ENCODE assay signal across 8 mouse cellular contexts in genomic region chr5:115397839-115398780, GRCm38 (mm10). TPM values are rescaled to one million over a fixed set of nuclear protein-coding genes. Genes with fewer than 3 reads are reported as not detected.
DNase-seq lines count a peak whose midpoint lies in the region; ATAC-seq and TF ChIP-seq lines count a peak whose summit lies in the region.

No protein-coding gene starts in this region.

- no peaks in the 10 kb centered on the region for H3K36me3 ChIP-seq in lung, embryonic 15.5 days
- H3K36me3 ChIP-seq in hindbrain, embryonic 14.5 days (replicated peaks; ENCODE audit: control insufficient read depth, insufficient read depth): no peaks in the 10 kb centered on the region
- H3K36me3 ChIP-seq in limb, embryonic 14.5 days (ENCODE audit: control insufficient read depth, insufficient read depth, low read length): no peaks in the 10 kb centered on the region

- peak overlapping the region; percentile 89 for H3K4me2 ChIP-seq in lung, embryonic 15.5 days
- peak overlapping the region; percentile 78 for H3K4me2 ChIP-seq in hindbrain, embryonic 14.5 days (replicated peaks)
- H3K4me2 ChIP-seq in limb, embryonic 14.5 days (replicated peaks; ENCODE audit: low read depth, low read length, severe bottlenecking): peak overlapping the region; percentile 85

- peak overlapping the region; percentile 41 for H3K4me3 ChIP-seq in lung, embryonic 15.5 days
- H3K4me3 ChIP-seq in lung, adult 2 months (replicated peaks; ENCODE audit: extremely low read depth, low read depth, low read length): no peak overlapping the region
- H3K4me3 ChIP-seq in cortical plate, adult 2 months (ENCODE audit: insufficient read depth, low read length): peak overlapping the region; percentile 26; the same call in 1 of the 2 replicates
- H3K4me3 ChIP-seq in hindbrain, embryonic 14.5 days (replicated peaks; ENCODE audit: low read length): peak overlapping the region; percentile 33
- H3K4me3 ChIP-seq in limb, embryonic 14.5 days (replicated peaks; ENCODE audit: low read length): peak overlapping the region; percentile 36

- TF ChIP-seq POLR2A in lung, adult 2 months (IDR thresholded peaks at IDR 0.05; ENCODE audit: borderline replicate concordance, extremely low read depth, low read depth, low read length): no peak
- no peak for TF ChIP-seq POLR2A in cortical plate, adult 2 months (IDR thresholded peaks at IDR 0.05; ENCODE audit: extremely low read depth, insufficient read depth, low read length)
- 0 out of 2 replicates have a peak, but pooled peaks have one; percentile 52 for TF ChIP-seq POLR2A in limb, embryonic 14.5 days (IDR thresholded peaks at IDR 0.05; ENCODE audit: borderline replicate concordance, extremely low read depth, insufficient read depth, insufficient read length)

- H3K9me3 ChIP-seq in lung, embryonic 15.5 days: no peaks in the 10 kb centered on the region
- H3K9me3 ChIP-seq in hindbrain, embryonic 14.5 days (ENCODE audit: control insufficient read depth, low read length): no peaks in the 10 kb centered on the region
- H3K9me3 ChIP-seq in limb, embryonic 14.5 days (ENCODE audit: control insufficient read depth, low read length): no peaks in the 10 kb centered on the region

- 4% methylated on average over 48 of the region's 48 CpGs for WGBS in lung, embryonic 15.5 days
- WGBS in lung, adult 2 months: 5% methylated on average over 48 of the region's 48 CpGs
- under 1% methylated on average over 48 of the region's 48 CpGs for WGBS in hindbrain, embryonic 14.5 days
- 3% methylated on average over 48 of the region's 48 CpGs for WGBS in limb, embryonic 14.5 days

- H3K27ac ChIP-seq in lung, embryonic 15.5 days: no peak overlapping the region
- H3K27ac ChIP-seq in cortical plate, adult 2 months (ENCODE audit: insufficient read depth, low read length): no peak overlapping the region
- peak overlapping the region; percentile 76 for H3K27ac ChIP-seq in hindbrain, embryonic 14.5 days
- H3K27ac ChIP-seq in limb, embryonic 14.5 days (replicated peaks; ENCODE audit: low read depth, low read length): no peak overlapping the region

- peak; percentile 39; the same call in 1 of the 2 replicates for ATAC-seq in lung, embryonic 15.5 days (ENCODE audit: borderline replicate concordance, extremely low read depth, low FRiP score, low TSS enrichment)
- ATAC-seq in hindbrain, embryonic 14.5 days (ENCODE audit: low FRiP score): peak; percentile 84
- peak; percentile 56 for ATAC-seq in limb, embryonic 14.5 days (ENCODE audit: low FRiP score, low read depth)
- ATAC-seq in erythroblast, adult 5-6 weeks (replicated peaks; ENCODE audit: low FRiP score, poor library complexity, severe bottlenecking): no peak

- H3K27me3 ChIP-seq in lung, embryonic 15.5 days: peaks cover 28% of the 10 kb centered on the region
- no peaks in the 10 kb centered on the region for H3K27me3 ChIP-seq in hindbrain, embryonic 14.5 days (ENCODE audit: control insufficient read depth, insufficient read depth, low read length)
- no peaks in the 10 kb centered on the region for H3K27me3 ChIP-seq in limb, embryonic 14.5 days (ENCODE audit: control insufficient read depth, insufficient read depth, low read length)

- no peak for TF ChIP-seq CTCF in lung, adult 2 months (IDR thresholded peaks at IDR 0.05; ENCODE audit: insufficient read depth, low read length)
- TF ChIP-seq CTCF in cortical plate, adult 2 months (IDR thresholded peaks at IDR 0.05; ENCODE audit: extremely low read depth, insufficient read depth, low read length): no peak

- H3K9ac ChIP-seq in lung, embryonic 15.5 days: peak overlapping the region; percentile 61
- peak overlapping the region; percentile 62 for H3K9ac ChIP-seq in hindbrain, embryonic 14.5 days
- peak overlapping the region; percentile 74 for H3K9ac ChIP-seq in limb, embryonic 14.5 days (ENCODE audit: low read depth, low read length, severe bottlenecking)

- H3K4me1 ChIP-seq in lung, embryonic 15.5 days: peaks cover 8% of the 10 kb centered on the region
- no peaks in the 10 kb centered on the region for H3K4me1 ChIP-seq in lung, adult 2 months (ENCODE audit: control insufficient read depth, insufficient read depth, low read length)
- H3K4me1 ChIP-seq in cortical plate, adult 2 months (ENCODE audit: control insufficient read depth, insufficient read depth, low read length): no peaks in the 10 kb centered on the region; the same call in 1 of the 2 replicates
- H3K4me1 ChIP-seq in hindbrain, embryonic 14.5 days (replicated peaks; ENCODE audit: control insufficient read depth, insufficient read depth, low read length): peaks cover 21% of the 10 kb centered on the region
- peaks cover 8% of the 10 kb centered on the region; the same call in 1 of the 2 replicates for H3K4me1 ChIP-seq in limb, embryonic 14.5 days (ENCODE audit: control insufficient read depth, insufficient read depth, low read length)

- DNase-seq in lung, adult 2 months: no peak
- peak; percentile 76 for DNase-seq in hindbrain, embryonic 14.5 days (ENCODE audit: low spot score)
- no peak for DNase-seq in limb, embryonic 14.5 days (ENCODE audit: low spot score)
- DNase-seq in retina, postnatal 7 days (ENCODE audit: low read depth, low spot score): peak; percentile 49
- no peak for DNase-seq in gastrocnemius, postnatal 25 days

RNA-seq across cellular contexts. Expression of gene Msi1, which starts 31.3 kb away (rescaled TPM):
- polyA plus RNA-seq in lung, embryonic 15.5 days (2015; fragmentation: Nextera tagmentation; extraction: Ambion mirVana): 9.4 and 9.7 TPM in 2 replicates
- polyA plus RNA-seq in lung, adult 2 months (2012; rRNA removed): 0.91 and 1.9 TPM in 2 replicates
- polyA plus RNA-seq in cortical plate, adult 2 months (2012; rRNA removed): 43.8 and 44.3 TPM in 2 replicates
- 59.6 and 60.2 TPM in 2 replicates for polyA plus RNA-seq in hindbrain, embryonic 14.5 days (2014; fragmentation: Nextera tagmentation; extraction: Ambion mirVana)
- polyA plus RNA-seq in limb, embryonic 14.5 days (2012; rRNA removed): 40.6 and 51.6 TPM in 2 replicates
- 15.5 and 18.0 TPM in 2 replicates for polyA plus RNA-seq in limb, embryonic 14.5 days (2014; fragmentation: Nextera tagmentation; extraction: Ambion mirVana)
- total RNA-seq in gastrocnemius, postnatal 25 days (2021): under 1 TPM; 0.29 to 0.61 TPM
- total RNA-seq in erythroblast, adult 5-6 weeks (2015; ENCODE audit: low replicate concordance): not detected in 2 replicates
- not detected in 2 replicates for total RNA-seq in erythroblast, adult 5-6 weeks (2017; ENCODE audit: low replicate concordance)

RNA-seq across cellular contexts. Expression of gene Cox6a1, which starts 49.3 kb away (rescaled TPM):
- 891 and 915 TPM in 2 replicates for polyA plus RNA-seq in lung, embryonic 15.5 days (2015; fragmentation: Nextera tagmentation; extraction: Ambion mirVana)
- polyA plus RNA-seq in lung, adult 2 months (2012; rRNA removed): 2,050 and 2,118 TPM in 2 replicates
- 2,613 and 2,894 TPM in 2 replicates for polyA plus RNA-seq in cortical plate, adult 2 months (2012; rRNA removed)
- 1,199 and 1,253 TPM in 2 replicates for polyA plus RNA-seq in hindbrain, embryonic 14.5 days (2014; fragmentation: Nextera tagmentation; extraction: Ambion mirVana)
- 902 and 1,086 TPM in 2 replicates for polyA plus RNA-seq in limb, embryonic 14.5 days (2012; rRNA removed)
- polyA plus RNA-seq in limb, embryonic 14.5 days (2014; fragmentation: Nextera tagmentation; extraction: Ambion mirVana): 766 and 836 TPM in 2 replicates
- 10 to 100 TPM; 60.7 to 80.9 TPM for total RNA-seq in gastrocnemius, postnatal 25 days (2021)
- total RNA-seq in erythroblast, adult 5-6 weeks (2015; ENCODE audit: low replicate concordance): 164 and 167 TPM in 2 replicates
- 24.7 and 54.8 TPM in 2 replicates for total RNA-seq in erythroblast, adult 5-6 weeks (2017; ENCODE audit: low replicate concordance)

RNA-seq across cellular contexts. Expression of gene Triap1, which starts 57.1 kb away (rescaled TPM):
- 65.4 and 66.0 TPM in 2 replicates for polyA plus RNA-seq in lung, embryonic 15.5 days (2015; fragmentation: Nextera tagmentation; extraction: Ambion mirVana)
- 9.2 and 10.8 TPM in 2 replicates for polyA plus RNA-seq in lung, adult 2 months (2012; rRNA removed)
- polyA plus RNA-seq in cortical plate, adult 2 months (2012; rRNA removed): 26.3 and 27.8 TPM in 2 replicates
- polyA plus RNA-seq in hindbrain, embryonic 14.5 days (2014; fragmentation: Nextera tagmentation; extraction: Ambion mirVana): 47.6 and 50.1 TPM in 2 replicates
- 27.6 and 28.7 TPM in 2 replicates for polyA plus RNA-seq in limb, embryonic 14.5 days (2012; rRNA removed)
- 61.7 and 62.2 TPM in 2 replicates for polyA plus RNA-seq in limb, embryonic 14.5 days (2014; fragmentation: Nextera tagmentation; extraction: Ambion mirVana)
- total RNA-seq in gastrocnemius, postnatal 25 days (2021): 10 to 100 TPM; 17.5 to 18.4 TPM
- total RNA-seq in erythroblast, adult 5-6 weeks (2015; ENCODE audit: low replicate concordance): 9.6 and 9.8 TPM in 2 replicates
- total RNA-seq in erythroblast, adult 5-6 weeks (2017; ENCODE audit: low replicate concordance): 2.8 and 7.7 TPM in 2 replicates

RNA-seq across cellular contexts. Expression of gene Gatc, which starts 57.1 kb away (rescaled TPM):
- 20.7 and 24.2 TPM in 2 replicates for polyA plus RNA-seq in lung, embryonic 15.5 days (2015; fragmentation: Nextera tagmentation; extraction: Ambion mirVana)
- polyA plus RNA-seq in lung, adult 2 months (2012; rRNA removed): 11.3 and 12.0 TPM in 2 replicates
- polyA plus RNA-seq in cortical plate, adult 2 months (2012; rRNA removed): 28.8 and 31.1 TPM in 2 replicates
- polyA plus RNA-seq in hindbrain, embryonic 14.5 days (2014; fragmentation: Nextera tagmentation; extraction: Ambion mirVana): 41.8 and 42.2 TPM in 2 replicates
- 23.7 TPM in 2 replicates for polyA plus RNA-seq in limb, embryonic 14.5 days (2012; rRNA removed)
- 29.6 and 33.3 TPM in 2 replicates for polyA plus RNA-seq in limb, embryonic 14.5 days (2014; fragmentation: Nextera tagmentation; extraction: Ambion mirVana)
- total RNA-seq in gastrocnemius, postnatal 25 days (2021): 10 to 100 TPM; 20.5 to 22.1 TPM
- 15.0 and 18.4 TPM in 2 replicates for total RNA-seq in erythroblast, adult 5-6 weeks (2015; ENCODE audit: low replicate concordance)
- total RNA-seq in erythroblast, adult 5-6 weeks (2017; ENCODE audit: low replicate concordance): 1.8 and 4.1 TPM in 2 replicates

Comparison
In these comparisons a context has a peak if more than half of its experiments do, and no peak if none do; other contexts are left out.
1. DNase-seq: peak in hindbrain, embryonic 14.5 days (single experiment) and retina, postnatal 7 days (single experiment); none in lung, adult 2 months (single experiment), limb, embryonic 14.5 days (single experiment) and gastrocnemius, postnatal 25 days (single experiment).
2. Peak in every context shown above with its lines, with median percentiles within 50 percentile points of each other: H3K4me2 ChIP-seq and H3K9ac ChIP-seq.